17 mouse cellular contexts compared by ENCODE assay signal in the genomic region with DNA sequence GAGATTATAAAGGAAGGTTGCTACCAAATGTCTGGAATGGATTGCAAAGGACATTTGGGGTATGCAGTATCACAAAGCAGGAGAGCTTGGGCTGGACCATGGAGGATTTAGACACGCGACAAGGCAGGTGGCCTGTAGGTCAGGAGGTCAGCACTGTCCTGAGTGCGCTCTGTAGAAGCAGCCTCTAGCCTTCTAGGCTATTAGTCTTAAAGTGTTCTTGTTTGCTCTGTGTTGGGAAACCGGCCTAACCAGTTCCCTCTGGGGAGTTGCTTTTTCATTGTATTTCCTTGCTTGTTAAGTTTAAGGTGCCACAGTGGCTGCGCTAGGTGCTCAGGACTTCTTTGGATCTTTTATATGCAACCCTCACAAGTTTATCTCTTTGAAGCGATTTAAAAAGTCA. TPM values are rescaled to one million over a fixed set of nuclear protein-coding genes. Genes with fewer than 3 reads are reported as not detected.
DNase-seq lines count a peak whose midpoint lies in the region; ATAC-seq and TF ChIP-seq lines count a peak whose summit lies in the region.
"Had no signal": no experiment of that assay in that cellular context is flagged by ENCODE, and none has a peak within 500 bp of the region (broad histone marks: within the 10 kb centered on the region; RNA-seq: fewer than 3 reads in every experiment).

No protein-coding gene starts in this region.

- H3K27ac ChIP-seq in midbrain, postnatal 0 days (ENCODE audit: low read depth, low read length) = no peak overlapping the region
- H3K27ac ChIP-seq: embryonic facial prominence, embryonic 12.5 days; forebrain, embryonic 10.5 days; hindbrain, postnatal 0 days; neural tube, embryonic 15.5 days had no signal

- H3K9ac ChIP-seq in midbrain, postnatal 0 days (replicated peaks; ENCODE audit: low read length, poor library complexity, severe bottlenecking) = no peak overlapping the region
- H3K9ac ChIP-seq: embryonic facial prominence, embryonic 12.5 days; neural tube, embryonic 15.5 days had no signal

- no peaks in the 10 kb centered on the region for H3K36me3 ChIP-seq in midbrain, postnatal 0 days (ENCODE audit: insufficient read depth, low read length)

- ATAC-seq in midbrain, postnatal 0 days (ENCODE audit: low FRiP score) = no peak
- ATAC-seq: hindbrain, postnatal 0 days had no signal

- peak; percentile 12 to 51 for DNase-seq in urinary bladder, adult 18-20 months (ENCODE audit: low spot score in 2 of 2)
- DNase-seq in urinary bladder, postnatal 10 days (ENCODE audit: low spot score) = no peak
- DNase-seq in kidney, postnatal 14 days = peak; percentile 16
- peak; percentile 23 for DNase-seq in lung, postnatal 10 days
- peak; percentile 26 to 42 for DNase-seq in urinary bladder, postnatal 36 days (ENCODE audit: low spot score in 2 of 2)
- no peak for DNase-seq in midbrain, postnatal 0 days (ENCODE audit: low spot score)
- no peak for DNase-seq in heart, adult 9 months (ENCODE audit: low spot score in 2 of 2)
- DNase-seq in adrenal gland, adult 8-10 months = no peak
- DNase-seq: adrenal gland, postnatal 25 days; B cell, adult 2 months; cerebellum, postnatal 14 days; heart, adult 11 months; heart, postnatal 10 days had no signal

- TF ChIP-seq CTCF in midbrain, postnatal 0 days (IDR thresholded peaks at IDR 0.05) = no peak

- H3K9me3 ChIP-seq in midbrain, postnatal 0 days (ENCODE audit: low read length) = no peaks in the 10 kb centered on the region
- H3K9me3 ChIP-seq: embryonic facial prominence, embryonic 12.5 days; forebrain, embryonic 10.5 days; neural tube, embryonic 15.5 days had no signal

- no peaks in the 10 kb centered on the region for H3K27me3 ChIP-seq in midbrain, postnatal 0 days (ENCODE audit: insufficient read depth, low read length)
- H3K27me3 ChIP-seq: embryonic facial prominence, embryonic 12.5 days; neural tube, embryonic 15.5 days had no signal

- H3K4me3 ChIP-seq in midbrain, postnatal 0 days (ENCODE audit: low read depth, low read length) = no peak overlapping the region
- H3K4me3 ChIP-seq: embryonic facial prominence, embryonic 12.5 days; forebrain, embryonic 10.5 days; neural tube, embryonic 15.5 days had no signal

- no peak overlapping the region for H3K4me2 ChIP-seq in midbrain, postnatal 0 days (ENCODE audit: low read depth, low read length, poor library complexity, severe bottlenecking)
- H3K4me2 ChIP-seq: embryonic facial prominence, embryonic 12.5 days; neural tube, embryonic 15.5 days had no signal

- no peaks in the 10 kb centered on the region for H3K4me1 ChIP-seq in midbrain, postnatal 0 days (ENCODE audit: insufficient read depth, low read length)
- H3K4me1 ChIP-seq: embryonic facial prominence, embryonic 12.5 days; neural tube, embryonic 15.5 days had no signal

- WGBS in midbrain, postnatal 0 days = 83% methylated on average over 6 of the region's 6 CpGs

RNA-seq across cellular contexts. Expression of a gene that starts 34.5 kb away (rescaled TPM):
- total RNA-seq in midbrain, postnatal 0 days (2014; rRNA removed) = 37.1 and 44.9 TPM in 2 replicates
- polyA plus RNA-seq in midbrain, postnatal 0 days (2015; fragmentation: Nextera tagmentation; extraction: Ambion mirVana) = 2.9 and 3.5 TPM in 2 replicates
- 10 to 100 TPM; 41.6 to 82.2 (median 57.2) TPM for total RNA-seq in adrenal gland, adult 8-10 months (2022)

Comparison
In these comparisons a context has a peak if more than half of its experiments do, and no peak if none do; other contexts are left out.
1. DNase-seq: peak in urinary bladder, adult 18-20 months (2 of 2), kidney, postnatal 14 days (single experiment), lung, postnatal 10 days (single experiment) and urinary bladder, postnatal 36 days (2 of 2); none in urinary bladder, postnatal 10 days (single experiment), midbrain, postnatal 0 days (single experiment), heart, adult 9 months (0 of 2) and adrenal gland, adult 8-10 months (single experiment).